Mouse (Mus musculus): ENCODE measurements at regions not wholly inside any gene's neighbourhood (a gene's known extent, or its start where the extent isn't known, plus 50 kb on each side); places are given as distances from the start of the nearest gene placed in this dataset.

DNA sequence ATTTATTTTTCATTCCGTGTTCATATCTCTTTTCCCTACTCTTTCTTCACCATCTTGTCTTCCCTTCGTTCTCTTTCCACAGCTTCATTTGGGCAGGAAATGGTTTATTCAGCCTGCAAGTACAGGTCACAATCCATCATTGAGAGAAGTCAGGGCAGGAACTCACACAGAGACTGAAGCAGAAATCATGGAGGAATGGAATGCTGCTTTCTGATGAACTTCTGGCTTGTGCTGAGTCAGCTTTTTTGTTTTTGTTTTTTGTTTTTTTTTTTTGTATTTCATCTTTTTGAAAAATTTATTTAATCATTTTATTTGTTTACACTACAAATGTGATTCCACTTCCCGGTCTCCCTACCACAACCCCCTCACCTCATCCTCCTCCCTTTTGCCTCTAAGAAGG lies 51.2 kb upstream of the Suclg2 start:
- no peak for DNase-seq (ENCODE audit: low spot score)

DNA sequence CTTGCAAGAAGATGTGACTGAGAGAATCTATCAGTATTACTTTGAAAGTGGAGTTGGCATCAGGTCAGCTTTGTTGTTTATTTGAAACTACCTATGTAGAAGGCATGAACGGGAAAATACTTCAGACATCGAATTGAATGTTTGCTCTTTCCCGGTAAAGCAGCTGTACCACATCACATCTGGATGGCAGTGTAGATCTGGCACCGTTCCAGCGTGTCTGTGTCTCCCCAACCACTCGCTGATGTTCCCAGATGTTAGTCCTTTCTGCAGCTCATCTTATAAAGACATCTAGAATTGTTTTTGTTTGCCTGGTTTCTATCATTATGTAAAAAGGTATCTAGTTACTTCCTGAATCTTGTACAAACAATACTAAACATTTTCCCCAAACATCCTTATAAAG lies 83.1 kb upstream of the Suclg2 start:
- DNase-seq (ENCODE audit: low spot score) = no peak

DNA sequence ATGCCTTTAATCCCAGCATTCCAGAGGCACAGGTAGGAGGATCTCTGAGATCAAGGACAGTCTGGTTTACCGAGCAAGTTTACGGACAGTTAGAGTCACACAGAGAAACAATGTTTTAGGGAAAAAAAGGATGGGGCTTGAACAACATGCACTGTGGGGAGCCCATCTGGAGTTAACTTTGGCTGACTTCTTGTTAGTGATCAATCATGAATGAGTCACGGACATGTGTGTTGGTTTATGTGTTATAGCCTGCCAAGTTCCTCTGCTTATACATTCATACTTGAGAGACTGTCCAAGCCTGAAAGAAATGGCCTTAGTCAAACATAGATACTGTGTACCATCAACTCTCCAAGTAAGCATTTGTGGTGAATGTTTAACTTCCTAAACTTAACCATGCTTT lies 122.9 kb upstream of the Suclg2 start:
- no peak for DNase-seq (ENCODE audit: low spot score)

DNA sequence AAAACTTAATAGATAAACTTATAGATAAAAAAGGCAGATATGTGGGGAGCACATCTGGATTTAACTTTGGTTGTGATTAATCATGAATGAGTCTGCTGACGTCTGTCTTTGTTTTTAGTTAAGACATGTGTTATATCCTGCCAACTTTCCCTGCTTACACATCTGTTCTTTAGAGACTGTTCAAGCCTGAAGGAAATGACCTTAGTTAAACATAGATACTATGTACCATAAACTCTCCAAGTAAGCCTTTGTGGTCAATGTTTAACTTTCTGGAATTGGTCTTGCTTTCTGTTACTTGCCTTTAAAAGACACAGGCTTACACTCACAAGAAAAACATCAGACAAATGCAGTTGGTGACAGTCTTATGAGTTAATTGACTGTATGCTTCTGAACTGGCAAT lies 127.9 kb upstream of the Suclg2 start:
- DNase-seq (ENCODE audit: low spot score) = no peak

DNA sequence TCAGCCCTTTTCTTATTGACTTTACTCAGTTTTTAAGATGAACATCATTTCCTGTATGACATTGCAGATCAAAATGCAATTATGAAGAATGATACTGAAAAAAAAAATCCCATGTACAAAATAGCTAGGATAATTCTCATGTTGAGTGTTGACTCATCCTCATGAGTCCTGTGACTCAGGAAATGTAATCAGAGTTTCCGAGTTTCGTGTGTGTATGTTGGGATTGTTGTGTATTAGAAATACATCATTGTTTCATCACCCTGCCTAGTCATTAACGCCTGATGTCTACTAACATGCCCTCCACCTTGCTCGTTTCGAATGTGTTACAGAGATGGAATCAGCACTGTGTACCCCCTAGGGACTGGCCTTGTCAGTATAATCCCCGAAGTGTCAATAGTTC lies 156.9 kb upstream of the Suclg2 start:
- no peak for DNase-seq (ENCODE audit: low spot score)

DNA sequence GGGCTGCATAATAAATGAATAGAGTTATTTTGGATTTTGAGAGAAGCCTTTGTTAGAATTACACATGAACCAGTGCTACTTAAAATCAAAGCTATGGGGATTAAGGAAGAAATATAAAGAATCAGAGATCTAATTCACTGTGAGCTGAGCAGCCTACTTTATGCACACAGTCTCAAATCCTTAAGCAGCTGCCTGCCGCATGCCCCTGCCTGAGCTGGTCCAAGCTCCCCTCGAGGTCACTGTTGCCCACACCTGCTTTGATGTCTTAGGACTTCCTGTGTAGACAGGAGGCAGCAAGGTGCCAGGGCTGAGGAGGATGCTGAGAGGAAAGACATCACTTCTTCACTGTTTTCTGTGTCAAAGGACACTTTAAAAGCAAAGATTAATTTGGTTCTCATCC lies 157.7 kb upstream of the Suclg2 start:
- DNase-seq (ENCODE audit: low spot score) = no peak

DNA sequence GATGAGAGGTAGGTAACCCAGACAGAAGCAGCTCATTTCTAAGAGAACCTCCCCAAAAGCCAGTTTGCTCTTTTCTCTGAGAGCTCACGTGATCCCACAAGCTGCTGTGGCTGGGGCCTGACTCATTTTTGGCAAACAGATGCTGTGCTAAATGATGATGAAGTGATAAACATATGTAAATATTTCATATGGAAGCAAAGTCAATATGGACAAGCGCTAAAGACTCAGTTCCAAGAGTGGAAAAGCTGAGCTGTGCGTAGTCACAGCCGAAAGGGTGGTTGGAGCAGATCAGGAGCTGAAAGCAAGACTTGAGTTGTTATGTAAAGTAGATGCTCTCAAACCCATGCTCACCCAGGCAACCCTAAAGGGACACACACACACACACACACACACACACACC lies 168.0 kb upstream of the Suclg2 start:
- DNase-seq (ENCODE audit: low spot score) = no peak

DNA sequence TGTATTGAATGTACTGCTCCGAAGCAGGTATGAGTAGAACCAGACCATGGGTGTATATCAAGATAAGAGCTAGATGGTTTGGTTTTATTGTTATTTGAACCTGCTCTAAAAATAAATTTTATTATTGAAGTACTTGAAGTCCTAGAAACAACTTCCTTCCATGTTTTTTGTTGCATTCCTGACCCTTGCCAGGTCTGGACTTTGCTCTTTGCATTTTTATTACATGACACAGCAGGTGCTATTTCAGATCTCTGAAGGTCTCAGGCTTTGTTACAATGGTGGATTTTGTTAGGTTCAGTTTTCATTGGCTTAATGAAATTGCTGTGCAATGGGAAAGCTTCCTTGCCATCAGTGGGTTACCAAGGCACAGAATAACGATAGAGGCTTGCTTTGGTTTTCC lies 184.0 kb upstream of the Suclg2 start:
- DNase-seq (ENCODE audit: low spot score) = no peak

DNA sequence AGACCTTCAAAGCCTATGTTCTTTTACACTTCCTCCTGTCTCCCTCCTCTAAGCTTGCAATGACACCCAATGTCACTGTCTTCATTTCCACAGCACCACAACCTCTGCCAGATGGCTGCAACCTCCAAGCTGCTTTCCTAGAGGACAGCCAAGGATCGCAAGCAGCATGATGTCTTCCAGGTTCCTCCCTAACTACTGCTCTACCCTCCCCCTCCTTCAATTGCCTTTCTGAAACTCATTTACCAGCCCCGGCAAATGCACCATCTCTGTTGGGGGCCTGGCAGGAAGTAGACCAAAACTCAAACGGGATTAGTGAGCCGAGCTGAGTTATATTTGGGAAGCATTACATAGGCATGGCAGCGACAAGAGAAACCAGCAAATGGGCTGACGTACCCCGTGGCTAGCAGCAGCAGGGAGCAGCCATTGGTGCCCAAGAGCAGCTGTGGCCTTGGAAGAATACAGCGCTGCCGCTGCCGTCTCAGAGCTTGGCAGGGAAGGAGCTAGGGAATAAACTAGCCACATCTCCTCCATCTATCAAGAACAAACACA lies 185.6 kb upstream of the Suclg2 start:
- no peak for DNase-seq (ENCODE audit: low spot score)

DNA sequence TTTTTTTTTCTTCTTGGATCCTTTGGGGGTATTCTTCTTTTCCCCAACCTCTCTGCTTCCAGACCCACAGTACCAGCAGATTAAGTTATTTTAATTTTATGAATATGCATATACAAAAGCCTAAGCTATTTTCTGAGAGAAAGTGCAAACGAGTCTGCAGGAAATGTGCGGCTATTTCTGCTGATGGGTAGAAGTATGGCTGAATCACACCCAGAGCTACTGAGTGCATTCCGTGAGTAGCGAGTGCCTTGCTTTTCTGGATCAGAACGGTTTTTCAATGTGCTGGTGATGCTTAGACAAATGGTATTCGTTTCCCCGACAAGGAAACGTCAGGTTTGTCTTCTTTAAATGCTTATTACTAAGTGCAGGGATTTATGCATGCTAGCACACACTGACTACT lies 186.5 kb upstream of the Suclg2 start:
- DNase-seq (ENCODE audit: low spot score) = no peak

DNA sequence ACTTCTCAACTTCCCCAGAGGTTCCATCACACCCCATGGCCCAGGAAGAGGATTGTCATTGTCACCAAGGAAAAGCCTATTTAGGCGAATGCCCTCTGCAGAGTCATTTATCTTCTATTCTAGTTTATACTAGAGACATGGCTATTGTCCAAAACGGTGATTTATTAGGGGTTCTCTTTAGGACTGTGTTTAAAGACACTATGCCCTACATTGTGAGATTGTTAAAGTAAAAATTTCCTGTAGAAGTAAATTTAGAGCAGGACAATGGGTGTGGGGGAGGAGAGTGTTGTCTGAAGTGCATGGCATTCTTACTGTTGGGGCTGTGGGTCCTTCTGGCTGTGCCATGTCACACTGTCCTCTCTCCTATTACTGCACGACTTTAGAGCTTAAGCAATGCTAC lies 191.2 kb upstream of the Fam19a1 start:
- DNase-seq (ENCODE audit: low spot score) = no peak

DNA sequence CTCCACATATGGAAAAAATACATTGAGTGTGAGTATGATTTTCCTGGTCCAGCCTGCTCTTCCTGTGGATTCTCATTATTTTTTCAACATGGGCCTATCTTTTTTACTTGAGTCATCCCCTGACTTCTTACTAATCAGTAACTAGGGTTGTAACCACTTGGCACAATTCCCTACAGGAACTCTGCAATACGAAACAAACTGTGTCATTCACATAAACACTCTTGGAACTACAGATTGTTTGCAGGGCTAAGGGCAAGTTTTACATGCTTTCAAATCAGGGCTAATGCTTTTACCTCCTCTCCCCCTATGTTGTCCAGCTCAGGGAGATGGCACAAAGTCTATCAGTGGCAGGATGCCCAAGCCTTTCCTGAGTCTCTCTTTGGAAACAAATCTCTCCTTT lies 178.4 kb upstream of the Fam19a1 start:
- no peak for DNase-seq (ENCODE audit: low spot score)

DNA sequence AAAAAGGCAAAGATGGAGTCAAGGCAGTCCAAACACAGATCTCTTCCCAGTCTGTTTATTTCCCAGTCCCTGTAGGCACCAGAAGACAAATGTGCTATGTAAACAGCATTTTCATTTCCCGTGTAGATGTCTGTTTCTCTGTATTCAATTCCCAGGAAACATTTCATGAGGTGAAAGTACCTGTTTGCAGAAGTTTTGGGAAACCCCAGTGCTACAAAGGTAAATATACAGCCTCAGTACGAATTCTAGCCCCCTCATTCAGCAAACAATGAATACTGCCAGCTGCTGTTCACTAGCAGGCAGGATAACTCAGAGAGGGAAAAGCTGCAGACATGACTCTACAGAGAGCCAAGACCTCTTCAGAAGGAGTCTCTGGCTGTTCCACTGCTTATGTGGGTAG lies 176.4 kb upstream of the Fam19a1 start:
- DNase-seq (ENCODE audit: low spot score) = no peak

DNA sequence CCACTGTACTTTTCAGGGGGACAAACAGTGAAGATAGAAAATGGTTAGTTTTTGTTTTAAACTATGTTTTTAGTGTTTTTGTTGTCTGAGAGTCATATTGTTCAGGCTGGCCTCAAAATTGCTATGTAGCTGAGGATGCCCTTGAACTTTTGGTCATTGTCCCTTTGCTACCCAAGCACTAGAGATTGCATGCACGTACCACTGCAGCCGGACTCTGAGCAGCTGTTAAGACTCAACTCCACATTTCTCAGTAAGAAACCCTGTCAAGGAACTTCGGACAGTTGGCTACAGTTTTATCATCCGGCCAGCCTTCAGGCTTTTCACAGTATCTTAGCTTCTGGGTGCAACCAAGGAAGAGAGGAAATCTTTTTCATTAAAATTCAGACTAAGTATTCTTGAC lies 173.9 kb upstream of the Fam19a1 start:
- DNase-seq (ENCODE audit: low spot score) = no peak

DNA sequence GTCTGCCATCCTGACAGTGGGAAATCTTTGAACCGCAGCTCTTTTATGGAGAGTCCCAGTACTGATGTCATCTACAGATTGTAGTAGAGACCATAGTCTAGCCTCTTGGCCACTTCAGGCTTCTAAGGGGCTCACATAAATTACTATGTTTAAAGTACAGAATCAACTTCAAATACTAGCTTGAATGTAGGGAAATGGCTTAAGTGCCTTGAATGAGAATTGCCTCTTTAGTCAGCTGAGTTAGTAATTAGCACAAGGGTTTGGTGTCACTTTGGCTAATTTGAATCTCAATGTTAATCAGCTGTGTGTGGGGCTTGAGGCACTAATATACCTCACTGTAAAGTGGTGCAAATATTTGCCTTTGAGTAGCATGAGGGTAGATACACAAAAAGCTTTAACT lies 152.2 kb upstream of the Fam19a1 start:
- DNase-seq (ENCODE audit: low spot score) = no peak

DNA sequence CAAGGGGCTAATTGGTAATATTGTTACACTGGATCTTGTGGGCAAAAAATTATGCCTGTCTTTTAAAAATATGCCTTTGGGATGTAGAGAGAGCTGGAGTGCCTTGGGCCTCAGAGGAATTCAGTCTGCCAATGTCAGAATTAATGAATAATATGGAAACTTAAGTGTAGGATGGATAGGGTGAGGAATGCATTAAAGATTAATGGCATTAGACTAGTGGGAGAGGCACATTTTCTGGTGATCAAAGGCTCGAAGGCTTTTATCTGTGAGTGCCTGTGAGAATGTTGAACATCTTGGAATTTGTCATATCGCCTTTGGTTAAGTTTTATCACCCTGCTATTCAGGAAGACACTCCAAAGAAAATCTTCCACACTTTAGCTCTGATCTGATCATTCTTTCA lies 146.7 kb upstream of the Fam19a1 start:
- DNase-seq (ENCODE audit: low spot score) = no peak

DNA sequence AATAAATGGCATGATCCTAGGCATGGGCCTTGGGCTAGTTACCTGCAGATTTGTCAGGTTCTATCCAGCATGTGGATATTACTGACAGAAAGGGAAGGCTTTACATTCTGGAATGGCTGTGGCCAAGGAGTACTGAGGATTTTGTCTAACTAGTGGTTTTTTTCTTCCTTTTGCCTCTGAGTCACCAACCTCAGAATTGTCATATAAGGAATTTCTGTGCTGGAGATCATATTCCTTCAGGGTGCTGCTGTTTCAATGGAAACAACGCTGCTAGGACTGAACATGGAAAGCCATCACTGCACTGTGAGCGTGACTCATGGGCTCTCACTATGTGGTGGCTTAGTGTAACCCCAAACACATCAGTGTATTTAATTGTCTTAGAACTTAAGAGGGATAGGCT lies 137.0 kb upstream of the Fam19a1 start:
- DNase-seq (ENCODE audit: low spot score) = no peak

DNA sequence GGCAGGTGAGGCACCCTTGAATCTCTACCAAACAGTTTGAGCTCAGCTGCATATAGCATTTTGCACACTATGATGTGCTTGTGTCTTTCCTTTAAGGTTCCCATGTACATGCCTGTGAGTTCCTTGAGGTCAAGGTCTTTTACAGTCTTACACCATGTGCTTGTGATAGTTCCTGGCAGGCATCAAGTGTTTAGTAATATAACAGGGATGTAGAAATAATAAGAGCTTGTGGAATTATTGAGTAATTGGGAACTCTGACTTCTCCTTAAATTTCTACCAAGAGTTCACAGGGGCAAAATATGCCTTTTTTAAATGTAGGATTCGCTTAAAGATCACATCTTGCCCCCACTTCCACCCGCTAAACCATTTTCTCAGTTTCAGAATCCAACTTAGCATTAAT lies 115.9 kb upstream of the Fam19a1 start:
- no peak for DNase-seq (ENCODE audit: low spot score)

DNA sequence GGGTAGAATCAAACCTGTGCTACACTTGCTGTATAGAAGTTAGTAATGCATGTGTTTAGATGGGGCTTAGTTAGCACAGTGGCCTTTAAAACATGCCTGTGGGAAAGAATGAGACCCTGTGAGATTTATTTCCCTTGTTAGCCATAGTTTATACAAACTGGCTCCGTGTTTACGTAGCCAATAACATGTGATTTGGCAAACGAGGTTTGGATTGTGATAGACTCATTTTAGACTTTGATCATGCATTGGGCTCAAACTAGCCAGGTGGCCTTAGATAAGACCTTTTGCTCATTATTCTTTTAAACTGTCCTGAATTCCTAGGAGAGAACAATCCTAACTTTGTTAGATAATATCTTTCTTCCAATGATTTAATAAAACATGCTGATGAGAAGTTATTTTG lies 115.2 kb upstream of the Fam19a1 start:
- no peak for DNase-seq (ENCODE audit: low spot score)

DNA sequence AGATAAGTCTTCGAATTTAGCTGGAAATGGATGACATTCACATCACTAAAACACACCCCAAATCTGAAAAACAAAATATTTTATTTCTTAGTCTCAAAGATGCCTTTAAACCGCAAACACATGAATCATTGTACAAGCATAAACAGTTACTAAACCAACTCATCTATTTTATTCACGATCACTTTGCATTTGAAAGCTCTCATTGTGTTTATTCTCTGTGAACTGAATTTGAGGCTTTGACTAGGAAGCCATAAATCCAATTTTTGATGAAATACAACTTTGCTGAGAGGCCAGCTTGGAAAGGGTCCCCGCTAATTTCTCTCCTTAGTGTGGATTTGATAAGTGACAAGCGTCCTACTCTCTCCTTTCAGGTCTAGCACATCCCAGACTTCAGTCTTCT lies 113.5 kb upstream of the Fam19a1 start:
- no peak for DNase-seq (ENCODE audit: low spot score)

DNA sequence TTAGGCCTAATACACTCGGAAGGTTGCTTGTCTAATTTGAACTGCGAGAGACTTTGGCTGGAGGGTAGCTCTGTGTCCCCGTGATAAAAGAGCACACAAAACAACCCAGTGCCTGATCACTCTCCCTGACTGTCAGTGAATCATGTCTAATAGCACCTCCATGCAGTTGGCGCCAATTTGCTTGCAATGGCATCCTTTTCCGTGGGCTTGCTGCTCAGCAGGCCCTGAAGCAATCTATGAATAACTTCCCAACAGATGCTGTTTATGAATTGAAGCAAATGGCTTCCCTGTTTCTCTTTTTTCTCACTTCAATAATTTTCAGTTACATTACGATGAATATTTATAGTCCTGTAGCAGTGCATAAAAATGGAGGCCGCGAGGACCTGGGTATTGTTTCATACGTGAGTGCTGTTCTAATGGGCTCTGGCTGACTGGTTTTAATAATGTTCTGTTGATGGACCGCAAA lies 112.9 kb upstream of the Fam19a1 start:
- DNase-seq (ENCODE audit: low spot score) = no peak

DNA sequence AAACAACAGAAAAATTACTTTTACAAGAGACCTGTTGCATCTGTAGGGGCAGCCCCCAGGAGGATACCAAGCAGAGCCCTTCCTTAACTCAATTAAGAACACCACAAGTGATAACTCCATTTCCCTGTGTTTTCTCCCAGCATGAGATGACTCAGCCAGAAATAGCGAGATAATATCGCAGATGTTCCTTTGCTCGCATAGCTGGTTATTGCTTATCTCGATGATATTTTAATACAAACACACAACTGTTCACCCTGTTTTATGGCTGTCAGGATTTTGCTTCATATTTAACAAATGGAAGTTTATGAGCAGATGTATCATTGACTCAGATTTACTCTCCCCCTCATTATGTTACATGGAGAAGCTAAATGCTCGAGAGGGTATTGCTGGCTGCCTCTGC lies 101.7 kb upstream of the Fam19a1 start:
- no peak for DNase-seq (ENCODE audit: low spot score)

DNA sequence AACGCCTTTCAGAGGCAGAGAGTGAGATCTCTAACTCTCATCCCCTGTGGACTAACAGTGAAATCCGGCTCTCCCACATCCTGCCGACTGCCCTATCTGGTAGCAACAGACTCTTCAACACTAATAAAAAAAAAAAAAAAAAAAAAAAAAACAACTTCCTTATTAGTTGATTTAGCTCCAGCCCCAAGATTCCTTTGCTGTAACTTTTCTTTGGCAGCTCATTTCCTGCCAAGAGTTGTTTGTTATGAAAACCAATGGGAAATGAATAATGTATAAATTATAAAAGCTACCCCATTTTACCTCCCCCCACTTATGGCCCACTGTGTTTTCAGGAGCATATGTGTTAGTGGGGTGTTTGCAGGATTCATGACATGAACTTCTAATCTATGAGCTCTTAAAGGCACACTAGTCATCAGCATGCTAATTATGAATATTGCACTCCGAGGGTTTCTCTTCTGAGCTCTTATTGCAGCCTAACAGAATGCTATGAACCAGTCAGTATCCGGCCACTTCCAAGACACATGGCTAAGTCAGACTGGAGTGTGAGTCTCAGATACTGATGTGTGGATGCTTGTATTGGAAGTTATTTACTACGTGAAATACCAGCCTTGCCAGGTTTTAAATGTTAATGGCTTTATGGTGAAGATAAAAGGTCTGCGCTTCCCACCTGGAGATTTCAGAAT lies 84.8 kb upstream of the Fam19a1 start:
- no peak for DNase-seq (ENCODE audit: low spot score)

DNA sequence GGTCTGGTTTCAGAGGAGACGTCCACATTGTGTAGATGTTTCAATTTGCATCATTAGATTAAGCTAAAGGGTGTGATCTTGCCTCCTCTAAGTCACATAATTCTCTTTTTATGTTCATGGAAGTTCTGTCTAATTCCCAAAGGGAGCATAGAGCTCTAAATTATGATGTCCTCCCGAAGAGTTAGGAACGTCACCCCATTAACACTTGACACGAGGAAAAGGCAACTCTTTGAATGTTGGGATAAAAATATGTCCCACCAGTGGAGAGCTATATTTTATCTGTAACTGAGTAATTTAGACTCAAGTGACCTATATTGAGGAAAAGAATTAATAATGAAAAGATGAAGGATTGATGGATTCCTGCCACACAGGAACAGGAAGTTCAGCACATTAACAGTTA lies 69.2 kb upstream of the Fam19a1 start:
- DNase-seq (ENCODE audit: low spot score) = no peak

Measured in gastrocnemius, adult 18-20 months (tissue).